Mouse (Mus musculus) forebrain, embryonic 14.5 days (tissue): ENCODE results near the gene Map4k3. TPM values are rescaled to one million over a fixed set of nuclear protein-coding genes. Genes with fewer than 3 reads are reported as not detected.

Experiments
- ATAC-seq: fragments of 200-750 bp; cut with Nextera tagmentation; 2 replicates; pipeline ENCODE4 v1.8.0; 2017; ENCODE audit warnings: mild to moderate bottlenecking, moderate library complexity
- DNase-seq: peaks from one replicate; pipeline ENCODE4 v3.0.0-alpha.2; 2015; ENCODE audit warnings: low spot score
- H3K27ac ChIP-seq: fragments of 300-500 bp; sonication (generic); 2 replicates; pipeline ENCODE4 v1.5.1; 2014; ENCODE audit warnings: low read depth, mild to moderate bottlenecking, control low read depth, low read length, moderate library complexity
- H3K27me3 ChIP-seq: fragments of 300-500 bp; sonication (generic); replicated peaks from 2 replicates; pipeline ENCODE4 v1.6.1; 2014; ENCODE audit warnings: low read length, control low read depth, mixed read lengths; ENCODE audit not compliant: control insufficient read depth, insufficient read depth
- H3K36me3 ChIP-seq: fragments of 300-500 bp; sonication (generic); 2 replicates; pipeline ENCODE4 v1.6.1; 2014; ENCODE audit warnings: low read length, control low read depth; ENCODE audit not compliant: control insufficient read depth, insufficient read depth
- H3K4me1 ChIP-seq: fragments of 300-500 bp; sonication (generic); 2 replicates; pipeline ENCODE4 v1.6.1; 2014; ENCODE audit warnings: antibody characterized with exemption, low read length, control low read depth; ENCODE audit not compliant: control insufficient read depth, insufficient read depth
- H3K4me2 ChIP-seq: fragments of 300-500 bp; sonication (generic); 2 replicates; pipeline ENCODE4 v1.6.1; 2014; ENCODE audit warnings: mild to moderate bottlenecking, control low read depth, low read length
- H3K4me3 ChIP-seq: fragments of 300-500 bp; sonication (generic); 2 replicates; pipeline ENCODE4 v1.5.1; 2014; ENCODE audit warnings: low read depth, low read length, control low read depth
- H3K9ac ChIP-seq: fragments of 300-500 bp; sonication (generic); 2 replicates; pipeline ENCODE4 v1.6.1; 2014; ENCODE audit warnings: mild to moderate bottlenecking, low read length, control low read depth, moderate library complexity
- H3K9me3 ChIP-seq: fragments of 300-500 bp; sonication (generic); replicated peaks from 2 replicates; pipeline ENCODE4 v1.6.1; 2016; ENCODE audit warnings: low read length, control low read depth, mixed read lengths; ENCODE audit not compliant: control insufficient read depth
- WGBS: fragments of 180-500 bp; shearing (Covaris S2); extraction: QIAGEN DNeasy Blood & Tissue Kit; methylation state at CpG from one replicate; pipeline ENCODE4 v1.1.7; 2014; 5-methylcytosine and 5-hydroxymethylcytosine counted together
- polyA plus RNA-seq: library from polyadenylated mRNA; unstranded; fragments of >200 nt; fragmentation: Nextera tagmentation; extraction: Ambion mirVana; gene quantifications from 2 replicates; pipeline ENCODE4 v1.2.1, GENCODE M21; 2014

Map4k3 gene
- polyA plus RNA-seq, 1 experiment from 2014 or later: 30.7 TPM

DNA sequence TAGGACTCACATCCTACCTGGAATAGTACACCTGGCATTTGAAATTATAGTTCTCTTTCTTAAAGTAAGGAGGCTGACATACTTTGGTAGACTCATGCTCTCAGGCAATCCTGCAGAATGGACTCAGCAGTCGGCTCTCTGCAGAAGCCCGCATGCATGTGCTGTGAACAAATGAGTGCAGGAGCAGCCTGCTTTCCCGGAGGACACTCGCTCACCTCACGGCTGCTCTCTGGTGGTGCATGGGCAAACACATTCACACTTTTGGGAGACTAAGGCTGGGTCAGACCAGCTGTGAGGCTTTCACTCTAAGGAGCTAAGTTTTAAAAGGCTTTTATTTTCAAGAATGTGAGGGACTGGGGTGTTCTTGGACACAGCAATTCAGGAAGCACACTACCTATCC is 109.4 kb downstream of the Map4k3 start:
- Histone ChIP-seq H3K36me3 (peaks cover 29% of the 10 kb centered on the region), H3K9me3 (no peaks in the 10 kb centered on the region), H3K27ac (no peak overlapping the region), H3K4me3 (no peak overlapping the region), H3K4me2 (no peak overlapping the region), H3K9ac (no peak overlapping the region), H3K4me1 (no peaks in the 10 kb centered on the region), H3K27me3 (no peaks in the 10 kb centered on the region)
- no peak for ATAC-seq
- WGBS: 80% methylated on average over 5 of the region's 5 CpGs
- DNase-seq: no peak

DNA sequence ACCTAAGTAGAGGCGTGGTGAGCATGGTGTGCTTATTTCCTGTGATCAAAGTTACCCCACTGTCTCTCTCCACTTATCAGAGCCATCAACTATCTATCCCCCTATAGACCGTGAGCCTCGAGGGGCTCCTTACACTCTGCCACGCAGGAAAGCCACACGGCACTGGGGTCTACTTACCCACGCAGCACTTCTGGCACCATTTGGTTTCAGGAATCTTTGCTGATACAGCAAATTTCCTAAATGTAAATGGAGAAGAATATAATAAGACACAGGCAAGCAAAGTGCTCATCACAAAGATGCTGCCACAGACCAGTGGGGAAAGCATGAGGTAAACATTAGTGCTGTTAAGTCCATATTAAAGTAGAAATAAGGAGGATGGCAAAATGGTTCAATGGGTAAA is 124.5 kb downstream of the Map4k3 start:
- Histone ChIP-seq H3K9ac (no peak overlapping the region), H3K9me3 (0 out of 2 replicates have a peak, but pooled peaks cover 2% of the 10 kb centered on the region), H3K36me3 (peaks cover 85% of the 10 kb centered on the region), H3K4me3 (no peak overlapping the region), H3K27ac (no peak overlapping the region), H3K4me2 (no peak overlapping the region), H3K4me1 (no peaks in the 10 kb centered on the region), H3K27me3 (no peaks in the 10 kb centered on the region)
- 93% methylated on average over 6 of the region's 6 CpGs for WGBS
- no peak for ATAC-seq
- DNase-seq: no peak

DNA sequence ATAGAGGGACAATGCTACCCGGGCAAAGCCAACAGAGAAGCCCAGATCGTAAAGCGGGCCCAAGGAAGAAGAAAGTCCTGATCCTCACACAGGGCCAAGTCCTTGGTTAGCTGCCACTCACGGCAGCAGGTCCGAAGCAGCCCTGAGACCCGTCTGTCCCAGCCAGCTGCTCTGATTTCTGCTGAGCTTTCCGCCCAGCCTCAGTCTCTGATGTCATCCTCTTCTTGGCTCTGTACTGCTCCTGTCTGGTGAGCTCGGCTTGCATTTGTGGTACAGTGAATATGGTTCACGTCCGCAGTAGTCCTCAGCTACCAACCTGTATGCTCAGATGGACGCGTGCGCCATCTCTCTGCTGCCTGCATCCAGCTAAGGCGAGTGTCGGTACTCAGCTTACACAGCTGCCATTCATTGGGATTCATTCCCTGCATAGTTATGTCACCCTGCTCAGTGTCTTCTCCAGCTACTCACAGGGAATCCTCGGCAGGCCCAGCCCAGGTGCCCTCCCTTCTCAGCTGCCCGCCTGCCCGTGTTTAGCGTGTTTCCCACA is 125.1 kb downstream of the Map4k3 start:
- Histone ChIP-seq H3K4me3 (no peak overlapping the region), H3K36me3 (peaks cover 81% of the 10 kb centered on the region), H3K9ac (no peak overlapping the region), H3K4me1 (no peaks in the 10 kb centered on the region), H3K27me3 (no peaks in the 10 kb centered on the region), H3K4me2 (no peak overlapping the region), H3K9me3 (no peaks in the 10 kb centered on the region), H3K27ac (no peak overlapping the region)
- 93% methylated on average over 19 of the region's 19 CpGs for WGBS
- ATAC-seq (no peak), DNase-seq (no peak)

DNA sequence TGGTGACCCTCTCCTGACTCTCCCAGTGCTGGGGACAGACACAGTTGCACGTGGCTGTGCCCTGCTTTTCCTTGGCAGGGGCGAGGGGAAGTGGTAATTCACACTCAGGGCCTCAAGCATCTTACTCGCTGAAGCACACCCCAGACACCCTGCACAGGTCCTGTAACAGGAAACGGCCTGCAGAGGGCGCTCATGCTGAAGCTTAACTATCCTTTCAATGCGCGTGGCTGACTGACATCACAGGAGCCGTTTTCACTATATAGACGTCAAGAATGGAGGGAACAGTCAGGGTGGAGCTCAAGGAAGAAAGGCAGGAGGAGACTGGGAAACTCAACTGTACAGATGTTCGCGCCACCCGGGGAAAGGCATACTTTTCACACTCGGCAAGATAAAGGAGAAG is 126.9 kb downstream of the Map4k3 start:
- 60% methylated on average over 13 of the region's 13 CpGs for WGBS
- H3K4me3 ChIP-seq: no peak overlapping the region

DNA sequence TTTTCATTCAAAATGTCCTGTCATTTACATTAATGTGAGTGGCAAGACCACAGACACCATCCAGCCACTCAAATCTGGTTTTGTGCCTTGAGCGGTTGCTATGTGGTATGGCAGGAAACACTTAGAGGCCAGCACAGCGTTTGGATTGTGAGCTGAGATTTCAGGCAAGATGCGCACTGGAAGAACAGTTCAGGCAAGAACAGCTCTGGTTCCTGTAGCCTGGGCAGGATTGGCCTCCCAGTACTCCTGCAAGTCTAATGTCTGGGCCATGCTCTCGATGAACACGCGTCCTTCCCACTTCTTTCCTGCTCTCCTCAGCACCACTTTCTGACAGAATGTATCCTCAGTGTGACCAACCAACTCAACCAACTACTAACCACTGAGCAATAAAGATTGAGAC is 145.2 kb downstream of the Map4k3 start:
- Histone ChIP-seq H3K4me3 (no peak overlapping the region), H3K36me3 (peaks cover 44% of the 10 kb centered on the region)
- WGBS: 94% methylated on average over 6 of the region's 6 CpGs

More for the DNA sequence above, 126.9 kb downstream of the Map4k3 start:
- peaks cover 83% of the 10 kb centered on the region for H3K36me3 ChIP-seq
- no peak overlapping the region for H3K4me2 ChIP-seq
- no peaks in the 10 kb centered on the region for H3K4me1 ChIP-seq
- H3K27ac ChIP-seq: no peak overlapping the region
- no peaks in the 10 kb centered on the region for H3K9me3 ChIP-seq
- no peaks in the 10 kb centered on the region for H3K27me3 ChIP-seq
- ATAC-seq (peak; percentile 63; the same call in 1 of the 2 replicates), DNase-seq (peak; percentile 70)
- H3K9ac ChIP-seq: no peak overlapping the region

DNA sequence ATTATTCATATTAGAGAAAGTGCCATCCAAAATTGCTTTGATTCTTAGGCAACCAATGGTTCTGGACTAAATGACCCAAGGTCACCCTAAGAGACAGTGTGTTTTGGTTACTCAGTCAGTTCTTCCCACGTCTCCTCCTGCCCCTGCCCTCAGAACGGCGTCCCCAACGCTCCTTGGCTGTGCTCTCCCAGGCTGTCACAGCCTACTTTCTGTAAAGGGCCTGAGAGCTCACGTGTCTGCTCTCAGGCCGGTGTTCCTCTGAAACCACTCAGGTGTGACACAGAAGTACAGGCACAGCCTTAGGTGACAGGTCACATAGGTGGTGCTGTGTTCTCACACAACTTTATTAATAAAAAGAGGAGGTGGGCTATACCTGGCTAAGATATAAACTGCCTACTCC is 148.4 kb downstream of the Map4k3 start:
- H3K9me3 ChIP-seq: no peaks in the 10 kb centered on the region
- ATAC-seq: no peak
- no peak overlapping the region for H3K4me2 ChIP-seq
- no peak overlapping the region for H3K27ac ChIP-seq
- 79% methylated on average over 6 of the region's 6 CpGs for WGBS
- H3K4me1 ChIP-seq: 0 out of 2 replicates have a peak, but pooled peaks cover 11% of the 10 kb centered on the region
- no peaks in the 10 kb centered on the region for H3K27me3 ChIP-seq
- no peak for DNase-seq
- no peak overlapping the region for H3K9ac ChIP-seq
- H3K36me3 ChIP-seq: peaks cover 40% of the 10 kb centered on the region
- no peak overlapping the region for H3K4me3 ChIP-seq

More for the DNA sequence above, 145.2 kb downstream of the Map4k3 start:
- Histone ChIP-seq H3K4me1 (no peaks in the 10 kb centered on the region), H3K4me2 (no peak overlapping the region), H3K27me3 (no peaks in the 10 kb centered on the region), H3K9ac (no peak overlapping the region), H3K27ac (no peak overlapping the region), H3K9me3 (no peaks in the 10 kb centered on the region)
- ATAC-seq (no peak), DNase-seq (no peak)

DNA sequence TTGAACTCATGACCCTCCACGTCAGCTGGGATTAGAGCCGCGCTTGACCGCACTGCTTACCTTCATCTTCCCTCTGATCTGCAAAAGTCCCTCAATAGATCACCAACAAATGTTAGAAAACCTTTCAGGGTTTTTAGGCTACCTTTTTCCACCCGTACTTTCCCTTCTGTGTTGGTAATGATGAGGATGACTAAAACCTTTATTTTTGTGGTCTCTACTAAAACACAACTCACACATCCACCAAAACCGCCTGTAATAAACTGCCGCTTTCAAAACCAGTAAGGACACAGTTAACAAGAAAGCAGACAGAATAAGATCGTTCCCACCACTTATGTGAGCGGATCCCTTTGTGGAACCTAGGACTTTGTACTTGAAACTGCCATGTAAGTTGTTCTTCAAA is 149.2 kb downstream of the Map4k3 start:
- no peak for ATAC-seq
- Histone ChIP-seq H3K4me1 (0 out of 2 replicates have a peak, but pooled peaks cover 11% of the 10 kb centered on the region), H3K4me3 (no peak overlapping the region), H3K36me3 (peaks cover 33% of the 10 kb centered on the region), H3K9me3 (no peaks in the 10 kb centered on the region), H3K27me3 (no peaks in the 10 kb centered on the region), H3K4me2 (no peak overlapping the region), H3K9ac (no peak overlapping the region), H3K27ac (no peak overlapping the region)
- no peak for DNase-seq
- 92% methylated on average over 9 of the region's 9 CpGs for WGBS

DNA sequence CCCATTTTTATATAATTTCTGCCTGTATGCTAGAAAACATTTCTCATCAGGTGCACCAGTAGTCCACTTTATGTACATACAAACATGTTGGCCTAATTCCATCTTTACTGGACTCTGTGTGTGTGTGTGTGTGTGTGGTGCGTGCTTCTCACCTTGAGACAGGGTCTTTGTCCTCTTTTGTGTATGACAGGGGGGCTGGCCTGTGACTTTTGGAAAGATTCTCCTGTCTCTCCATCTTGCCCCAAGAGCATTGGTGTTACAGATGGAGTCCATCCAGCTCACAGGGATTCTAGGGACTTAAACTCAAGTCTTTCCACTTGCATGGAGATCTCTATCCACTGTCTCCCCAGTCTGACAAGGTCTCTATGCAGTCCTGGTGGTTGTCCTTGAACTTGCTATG is 150.2 kb downstream of the Map4k3 start:
- Histone ChIP-seq H3K36me3 (peaks cover 23% of the 10 kb centered on the region), H3K4me2 (no peak overlapping the region), H3K9me3 (no peaks in the 10 kb centered on the region), H3K4me3 (no peak overlapping the region), H3K27me3 (no peaks in the 10 kb centered on the region), H3K9ac (no peak overlapping the region), H3K4me1 (0 out of 2 replicates have a peak, but pooled peaks cover 11% of the 10 kb centered on the region), H3K27ac (no peak overlapping the region)
- WGBS: 89% methylated on average over 1 of the region's 1 CpGs
- ATAC-seq: no peak
- no peak for DNase-seq

DNA sequence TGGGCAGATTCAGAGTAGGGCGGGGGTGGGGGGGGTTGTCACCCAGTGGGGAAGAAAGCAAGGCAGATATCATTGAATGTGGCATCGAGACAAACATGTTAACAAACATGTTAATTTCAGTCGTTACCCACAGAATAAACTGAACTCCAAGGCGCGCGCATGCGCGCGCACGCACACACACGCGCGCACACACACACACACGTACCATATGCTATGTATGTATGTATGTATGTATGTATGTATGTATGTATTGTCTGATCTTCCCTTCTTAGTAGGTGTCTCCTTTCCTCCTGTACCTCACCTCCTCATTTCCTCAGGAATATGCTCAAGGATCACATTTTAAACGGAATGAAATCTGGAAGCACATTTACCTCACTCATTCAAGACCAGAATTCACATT is 150.6 kb downstream of the Map4k3 start, which contains the start of gene Cdkl4:
Gene Cdkl4, minus strand, starts transcription at position 175 of the 400 bp plus-strand sequence.
- Histone ChIP-seq H3K9me3 (no peaks in the 10 kb centered on the region), H3K27ac (peak within 1 kb of the TSS; percentile 27; the same call in 1 of the 2 replicates), H3K4me1 (0 out of 2 replicates have a peak, but pooled peaks cover 11% of the 10 kb centered on the region), H3K4me3 (peak within 1 kb of the TSS; percentile 40), H3K36me3 (peaks cover 21% of the 10 kb centered on the region), H3K9ac (peak within 1 kb of the TSS; percentile 72), H3K27me3 (no peaks in the 10 kb centered on the region), H3K4me2 (peak within 1 kb of the TSS; percentile 91)
- WGBS: 68% methylated on average over 15 of the region's 15 CpGs
- ATAC-seq (peak; percentile 54), DNase-seq (no peak)
